Mouse (Mus musculus): ENCODE data around the gene Pnpla1.

Gene Pnpla1

GRCm38 (mm10) chr17:28883941-28884516 lies 25.8 kb downstream of the Pnpla1 start:
- no peak for DNase-seq (ENCODE audit: low spot score in 2 of 2)

GRCm38 (mm10) chr17:28885231-28885630 lies 27.0 kb downstream of the Pnpla1 start:
- no peak for DNase-seq (ENCODE audit: low spot score in 2 of 2)

GRCm38 (mm10) chr17:28886266-28886665 lies 28.1 kb downstream of the Pnpla1 start:
- no peak for DNase-seq (ENCODE audit: low spot score in 2 of 2)

GRCm38 (mm10) chr17:28894050-28894767 lies 36.0 kb downstream of the Pnpla1 start:
- DNase-seq (ENCODE audit: low spot score in 2 of 2) = peak in 1 of 2 experiments; percentile 27

GRCm38 (mm10) chr17:28895217-28895875 lies 37.1 kb downstream of the Pnpla1 start:
- DNase-seq (ENCODE audit: low spot score in 2 of 2) = no peak

- no peak for DNase-seq (ENCODE audit: low spot score in 2 of 2)
Observed at GRCm38 (mm10) chr17:28896095-28896780, 38.0 kb downstream of the Pnpla1 start.

- no peak for DNase-seq (ENCODE audit: low spot score in 2 of 2)
Observed at GRCm38 (mm10) chr17:28897817-28898216, 39.6 kb downstream of the Pnpla1 start.

- no peak for DNase-seq (ENCODE audit: low spot score in 2 of 2)
Observed at GRCm38 (mm10) chr17:28898249-28898648, 40.0 kb downstream of the Pnpla1 start.

- DNase-seq (ENCODE audit: low spot score in 2 of 2) = no peak
Observed at GRCm38 (mm10) chr17:28899427-28899826, 41.2 kb downstream of the Pnpla1 start.

GRCm38 (mm10) chr17:28901559-28901958 lies 43.3 kb downstream of the Pnpla1 start:
- no peak for DNase-seq (ENCODE audit: low spot score in 2 of 2)

GRCm38 (mm10) chr17:28904546-28905376 lies 46.5 kb downstream of the Pnpla1 start:
- DNase-seq (ENCODE audit: low spot score in 2 of 2) = peak; percentile 54 to 63

GRCm38 (mm10) chr17:28905377-28905916 lies 47.2 kb downstream of the Pnpla1 start:
- no peak for DNase-seq (ENCODE audit: low spot score in 2 of 2)

- DNase-seq (ENCODE audit: low spot score in 2 of 2) = no peak
Observed at GRCm38 (mm10) chr17:28907959-28908358, 49.7 kb downstream of the Pnpla1 start.

- DNase-seq (ENCODE audit: low spot score in 2 of 2) = peak; percentile 49 to 54
Observed at GRCm38 (mm10) chr17:28909252-28909941, 51.2 kb downstream of the Pnpla1 start.

- DNase-seq (ENCODE audit: low spot score in 2 of 2) = no peak
Observed at GRCm38 (mm10) chr17:28910139-28910538, 51.9 kb downstream of the Pnpla1 start.

- no peak for DNase-seq (ENCODE audit: low spot score in 2 of 2)
Observed at GRCm38 (mm10) chr17:28913200-28913599, 55.0 kb downstream of the Pnpla1 start.

GRCm38 (mm10) chr17:28913940-28914339 lies 55.7 kb downstream of the Pnpla1 start:
- no peak for DNase-seq (ENCODE audit: low spot score in 2 of 2)

- no peak for DNase-seq (ENCODE audit: low spot score in 2 of 2)
Observed at GRCm38 (mm10) chr17:28915060-28915628, 56.9 kb downstream of the Pnpla1 start, which contains the start of gene 4930539E08Rik. Gene 4930539E08Rik, minus strand, starts transcription at chr17:28915324.

- DNase-seq (ENCODE audit: low spot score in 2 of 2) = no peak
Observed at GRCm38 (mm10) chr17:28916520-28916919, 58.3 kb downstream of the Pnpla1 start.

- no peak for DNase-seq (ENCODE audit: low spot score in 2 of 2)
Observed at GRCm38 (mm10) chr17:28921086-28921485, 62.9 kb downstream of the Pnpla1 start.
